Mouse (Mus musculus): ENCODE measurements around the gene Gm13420.

GRCm38 (mm10) chr2:29747852-29748251, 3.6 kb downstream of the Gm13420 start:
- TF ChIP-seq CTCF (IDR thresholded peaks at IDR 0.05; ENCODE audit: borderline replicate concordance, extremely low read depth, insufficient read depth, insufficient read length) (peak; percentile 37; the same call in 1 of the 2 replicates), POLR2A (IDR thresholded peaks at IDR 0.05; ENCODE audit: borderline replicate concordance, extremely low read depth, insufficient read depth, insufficient read length, poor library complexity, severe bottlenecking) (no peak)

Data from brain, embryonic 14.5 days (tissue).